Mouse (Mus musculus) neutrophil, adult 83 days (primary cell): ENCODE data around the gene Scgn. TPM values are rescaled to one million over a fixed set of nuclear protein-coding genes. Genes with fewer than 3 reads are reported as not detected.

Source experiments
- total RNA-seq, 2 experiments: library from RNA; stranded (reverse); gene quantifications; one replicate each; pipeline ENCODE4 v1.2.4; 2023

The Scgn gene
- total RNA-seq: not detected

DNA sequence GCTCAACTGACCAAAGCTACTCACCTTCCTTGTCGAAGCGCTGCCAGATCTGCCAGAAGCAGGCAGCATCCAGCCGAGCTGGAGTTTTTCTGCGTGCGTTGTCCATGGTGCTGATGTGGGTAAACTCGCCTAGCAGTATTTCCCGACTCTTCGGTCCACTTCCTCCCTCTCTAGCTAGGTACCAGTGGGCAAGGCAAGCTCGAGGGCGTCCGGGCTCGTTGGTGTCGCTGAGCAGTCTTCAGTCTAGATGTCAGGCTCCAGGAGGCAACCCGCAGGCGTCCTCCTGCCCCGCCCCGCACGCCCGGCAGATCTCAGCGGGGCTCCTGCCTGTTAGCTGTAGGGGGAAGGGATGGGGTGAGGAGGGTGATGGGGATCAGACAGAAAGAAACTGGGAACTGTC is at the start of gene Scgn:
Gene Scgn, minus strand, starts transcription at position 287 of the 400 bp plus-strand sequence.

DNA sequence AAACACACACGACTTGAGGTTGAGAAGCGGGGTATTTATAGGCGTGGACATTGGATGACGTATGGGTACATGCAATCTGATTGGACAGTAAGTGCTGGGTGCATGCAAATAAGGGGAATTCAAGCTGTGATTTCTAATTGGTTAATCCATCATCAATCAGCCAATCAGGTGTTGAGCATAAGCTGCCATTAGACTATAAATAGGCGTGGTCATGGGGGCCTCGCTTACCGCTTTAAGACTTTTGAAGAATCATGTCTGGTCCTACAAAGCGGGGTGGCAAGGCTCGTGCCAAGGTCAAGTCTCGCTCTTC is 56.8 kb downstream of the Scgn start, which contains the start of gene Hist1h2aa:
Gene Hist1h2aa, plus strand, starts transcription at position 252 of the 310 bp plus-strand sequence.

DNA sequence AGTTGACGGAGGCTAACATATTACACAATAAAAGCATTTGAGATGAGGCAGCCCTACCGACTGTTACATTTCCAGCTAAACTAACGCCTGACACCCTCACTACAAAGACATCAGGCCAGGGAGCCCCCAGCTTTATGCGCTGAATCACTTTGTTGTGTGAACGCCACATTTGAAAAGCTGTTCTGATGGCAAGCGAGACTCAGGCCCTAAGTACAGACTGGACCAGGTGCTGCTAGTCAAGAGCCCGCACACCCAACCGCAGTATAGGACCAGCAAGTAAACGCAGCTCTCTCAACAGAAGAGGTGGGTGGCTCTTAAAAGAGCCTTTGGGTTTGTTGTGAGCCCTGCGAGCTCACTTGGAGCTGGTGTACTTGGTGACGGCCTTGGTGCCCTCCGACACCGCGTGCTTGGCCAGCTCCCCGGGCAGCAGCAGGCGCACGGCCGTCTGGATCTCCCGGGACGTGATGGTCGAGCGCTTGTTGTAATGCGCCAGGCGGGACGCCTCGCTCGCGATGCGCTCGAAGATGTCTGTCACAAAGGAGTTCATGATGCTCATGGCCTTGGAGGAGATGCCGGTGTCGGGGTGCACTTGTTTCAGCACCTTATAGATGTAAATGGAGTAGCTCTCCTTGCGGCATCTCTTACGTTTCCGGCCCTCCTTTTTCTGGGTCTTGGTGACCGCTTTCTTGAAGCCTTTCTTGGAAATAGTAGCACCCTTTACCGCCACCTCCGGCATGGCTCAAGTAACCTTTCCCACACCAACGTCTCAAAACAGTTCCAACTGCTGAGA is 57.4 kb downstream of the Scgn start, which contains the start of gene Hist1h2ba:
Gene Hist1h2ba, minus strand, starts transcription at position 736 of the 790 bp plus-strand sequence.

DNA sequence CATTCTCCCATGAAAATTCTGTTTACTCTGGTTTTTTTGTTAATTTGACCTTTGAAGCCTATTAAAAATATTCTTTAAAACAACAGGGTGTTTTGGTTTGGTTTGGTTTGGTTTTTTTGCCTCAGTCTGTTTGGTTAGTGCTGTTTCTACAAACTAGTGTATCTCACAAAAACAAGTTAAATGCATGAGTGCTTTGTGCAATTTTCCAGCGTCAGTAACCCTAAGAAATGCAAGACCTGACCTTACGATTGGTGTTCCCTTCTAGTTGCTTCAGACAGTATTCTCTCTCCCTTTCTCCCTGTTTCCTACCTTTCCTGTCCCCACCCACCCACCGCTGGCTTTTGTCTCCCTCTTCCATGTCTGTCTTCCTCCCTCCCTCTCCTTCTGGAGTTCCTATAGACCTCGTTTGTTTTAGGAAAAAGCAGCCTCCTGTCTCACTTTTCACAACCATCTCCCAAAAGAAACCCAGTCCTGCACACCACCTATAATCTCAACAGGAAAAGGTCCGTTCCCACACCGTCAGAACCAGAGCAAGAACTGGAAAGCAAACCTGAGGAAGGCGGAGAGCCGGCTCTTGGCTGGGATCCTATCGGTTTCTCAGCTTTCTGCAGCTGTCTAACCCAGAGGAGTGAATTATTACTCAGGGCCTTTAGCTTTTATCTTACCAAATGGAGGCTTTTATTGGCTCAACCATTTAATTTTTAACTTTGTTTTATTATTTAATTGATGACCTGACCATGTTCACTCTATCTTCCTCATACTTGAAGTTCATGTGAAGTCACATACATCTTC is 76.4 kb downstream of the Scgn start, which contains the start of gene Slc17a4:
Gene Slc17a4, minus strand, starts transcription at position 634 of the 792 bp plus-strand sequence.

Other genes starting within 250 kb of the Scgn start
- 100 to 1,000 TPM; 649 to 655 TPM for gene Hist1h3c, start 245.6 kb downstream of the Scgn start, total RNA-seq
- gene Hist1h2bb, start 244.5 kb downstream of the Scgn start, total RNA-seq: 1,000 to 10,000 TPM in 1 of 2 experiments, 100 to 1,000 TPM in 1; 938 to 1,011 TPM
- gene Hist1h2ab, start 240.1 kb downstream of the Scgn start, total RNA-seq: 1,000 to 10,000 TPM; 1,348 to 1,643 TPM
- 1,000 to 10,000 TPM; 1,578 to 1,719 TPM for gene Hist1h3b, start 238.9 kb downstream of the Scgn start, total RNA-seq
- gene Hist1h4b, start 234.2 kb downstream of the Scgn start, total RNA-seq: 100 to 1,000 TPM; 697 to 823 TPM
- 100 to 1,000 TPM; 542 to 645 TPM for gene Hist1h4a, start 230.0 kb downstream of the Scgn start, total RNA-seq
- 100 to 1,000 TPM; 941 to 991 TPM for gene Hist1h3a, start 228.8 kb downstream of the Scgn start, total RNA-seq
- 100 to 1,000 TPM; 476 to 542 TPM for gene Hist1h1a, start 227.5 kb downstream of the Scgn start, total RNA-seq
- not detected for gene Trim38, start 221.3 kb downstream of the Scgn start, total RNA-seq
- not detected for gene Slc17a2, start 184.2 kb downstream of the Scgn start, total RNA-seq
- gene Slc17a3, start 151.8 kb downstream of the Scgn start, total RNA-seq: not detected
- not detected for gene Slc17a1, start 123.5 kb downstream of the Scgn start, total RNA-seq
- gene Slc17a4, start 76.2 kb downstream of the Scgn start, total RNA-seq: not detected
- gene Hist1h2ba, start 57.1 kb downstream of the Scgn start, total RNA-seq: not detected
- not detected for gene Hist1h2aa, start 56.8 kb downstream of the Scgn start, total RNA-seq